Comparison of ENCODE assay signal across 25 mouse cellular contexts in the genomic region with DNA sequence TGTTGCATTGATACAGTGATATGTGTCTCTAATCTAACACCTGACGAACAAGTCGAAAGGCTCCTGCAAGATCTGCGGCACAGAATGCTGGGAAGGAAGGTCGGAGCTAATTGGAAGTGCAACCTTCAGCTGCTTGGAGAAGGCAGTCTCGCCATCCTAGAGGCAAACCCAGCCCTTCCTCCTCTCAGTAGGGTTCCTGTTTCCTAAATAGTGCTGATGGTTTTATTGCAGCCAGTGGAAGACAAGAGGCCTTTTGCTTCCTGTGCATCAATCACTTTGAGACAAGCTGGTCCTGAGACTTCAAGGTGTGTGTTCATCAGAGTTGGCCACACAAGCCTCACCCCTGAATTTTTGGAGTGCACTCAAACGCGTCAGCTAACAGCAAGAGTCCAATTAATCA.
DNase-seq lines count a peak whose midpoint lies in the region; ATAC-seq and TF ChIP-seq lines count a peak whose summit lies in the region.
"Had no signal": no experiment of that assay in that cellular context is flagged by ENCODE, and none has a peak within 500 bp of the region (broad histone marks: within the 10 kb centered on the region; RNA-seq: fewer than 3 reads in every experiment).

No protein-coding gene starts in this region.

- peak; percentile 42 for DNase-seq in kidney, postnatal 0 days (ENCODE audit: low spot score)
- DNase-seq in kidney, postnatal 36 days = no peak
- DNase-seq in mesoderm, embryonic 11.5 days (ENCODE audit: low read depth, low spot score) = peak; percentile 55
- no peak for DNase-seq in midbrain, embryonic 11.5 days (ENCODE audit: low spot score, missing footprints)
- DNase-seq in layer of hippocampus, adult 2 months (ENCODE audit: low spot score in 2 of 2) = no peak
- DNase-seq in heart, adult 11 months = no peak
- DNase-seq: adrenal gland, adult 2 months; cerebellum, adult 11-12 months; cerebellum, postnatal 14 days; forebrain, postnatal 0 days; heart, postnatal 10 days; kidney, postnatal 14 days; layer of hippocampus, postnatal 36 days; liver, embryonic 13.5 days; lung, adult 2 months; lung, postnatal 14 days; retina, postnatal 1 day had no signal

- no peak for ATAC-seq in kidney, postnatal 0 days (replicated peaks; ENCODE audit: low FRiP score, low read depth)
- 0 out of 2 replicates have a peak, but pooled peaks have one; percentile 22 for ATAC-seq in common myeloid progenitor, adult 5-6 weeks (replicated peaks; ENCODE audit: low read depth, poor library complexity, severe bottlenecking)
- ATAC-seq in hematopoietic stem cell, adult 5-6 weeks (replicated peaks in 1 of 2; ENCODE audit: insufficient read depth in 1 of 2, low FRiP score in 2 of 2, low TSS enrichment in 1 of 2, low read depth in 1 of 2, poor library complexity in 2 of 2, severe bottlenecking in 2 of 2) = peak; percentile 58 to 62
- no peak for ATAC-seq in midbrain, embryonic 11.5 days (ENCODE audit: low FRiP score)
- ATAC-seq: forebrain, postnatal 0 days; intestine, embryonic 16.5 days; midbrain, embryonic 16.5 days had no signal

- no peak overlapping the region for H3K4me2 ChIP-seq in kidney, postnatal 0 days (ENCODE audit: low read length)
- H3K4me2 ChIP-seq in midbrain, embryonic 11.5 days = no peak overlapping the region
- H3K4me2 ChIP-seq: heart, embryonic 12.5 days; hindbrain, embryonic 15.5 days; liver, embryonic 13.5 days; neural tube, embryonic 13.5 days had no signal

- no peaks in the 10 kb centered on the region for H3K36me3 ChIP-seq in kidney, postnatal 0 days (ENCODE audit: insufficient read depth, low read length)
- H3K36me3 ChIP-seq in midbrain, embryonic 11.5 days (ENCODE audit: control insufficient read depth, insufficient read depth, low read length) = no peaks in the 10 kb centered on the region
- H3K36me3 ChIP-seq: heart, embryonic 12.5 days; hindbrain, embryonic 15.5 days; liver, embryonic 13.5 days; neural tube, embryonic 13.5 days had no signal

- peaks cover 4% of the 10 kb centered on the region; the same call in 1 of the 2 replicates for H3K4me1 ChIP-seq in kidney, postnatal 0 days (replicated peaks; ENCODE audit: insufficient read depth, low read length)
- no peaks in the 10 kb centered on the region; the same call in 1 of the 2 replicates for H3K4me1 ChIP-seq in midbrain, embryonic 11.5 days (ENCODE audit: control insufficient read depth, insufficient read depth, low read length)
- H3K4me1 ChIP-seq: hindbrain, embryonic 15.5 days; liver, embryonic 13.5 days had no signal

- 23% methylated on average over 7 of the region's 7 CpGs for WGBS in kidney, postnatal 0 days
- 67% methylated on average over 7 of the region's 7 CpGs for WGBS in midbrain, embryonic 11.5 days

- no peak for TF ChIP-seq CTCF in kidney, postnatal 0 days (IDR thresholded peaks at IDR 0.05; ENCODE audit: low read depth)
- no peak for TF ChIP-seq CTCF in layer of hippocampus, adult 2 months (conservative IDR thresholded peaks at IDR 0.05)

- no peaks in the 10 kb centered on the region for H3K9me3 ChIP-seq in kidney, postnatal 0 days (replicated peaks; ENCODE audit: low read length)
- H3K9me3 ChIP-seq in midbrain, embryonic 11.5 days (ENCODE audit: control insufficient read depth, low read length) = no peaks in the 10 kb centered on the region
- H3K9me3 ChIP-seq: heart, embryonic 12.5 days; hindbrain, embryonic 15.5 days; liver, embryonic 13.5 days; neural tube, embryonic 13.5 days had no signal

- H3K4me3 ChIP-seq in kidney, postnatal 0 days (replicated peaks; ENCODE audit: low read depth, low read length) = no peak overlapping the region
- no peak overlapping the region for H3K4me3 ChIP-seq in midbrain, embryonic 11.5 days (ENCODE audit: low read depth, low read length)
- no peak overlapping the region for H3K4me3 ChIP-seq in layer of hippocampus, adult 2 months
- H3K4me3 ChIP-seq: heart, embryonic 12.5 days; hindbrain, embryonic 15.5 days; liver, embryonic 13.5 days; myocyte; neural tube, embryonic 13.5 days had no signal

- H3K27ac ChIP-seq in kidney, postnatal 0 days = no peak overlapping the region
- no peak overlapping the region for H3K27ac ChIP-seq in midbrain, embryonic 11.5 days (ENCODE audit: low read depth, low read length)
- H3K27ac ChIP-seq in layer of hippocampus, adult 2 months = no peak overlapping the region
- H3K27ac ChIP-seq: hindbrain, embryonic 15.5 days; liver, embryonic 13.5 days; neural tube, embryonic 13.5 days had no signal

- no peak overlapping the region for H3K9ac ChIP-seq in kidney, postnatal 0 days (ENCODE audit: low read depth, low read length)
- no peak overlapping the region for H3K9ac ChIP-seq in midbrain, embryonic 11.5 days (ENCODE audit: low read length)
- H3K9ac ChIP-seq: forebrain, postnatal 0 days; heart, embryonic 12.5 days; hindbrain, embryonic 15.5 days; liver, embryonic 13.5 days; neural tube, embryonic 13.5 days had no signal

- no peaks in the 10 kb centered on the region for H3K27me3 ChIP-seq in kidney, postnatal 0 days (ENCODE audit: insufficient read depth, low read length)
- H3K27me3 ChIP-seq in midbrain, embryonic 11.5 days (ENCODE audit: control insufficient read depth, insufficient read depth, low read length) = no peaks in the 10 kb centered on the region
- H3K27me3 ChIP-seq: heart, embryonic 12.5 days; hindbrain, embryonic 15.5 days; liver, embryonic 13.5 days; neural tube, embryonic 13.5 days had no signal

Comparison
In these comparisons a context has a peak if more than half of its experiments do, and no peak if none do; other contexts are left out.
1. DNase-seq: peak in kidney, postnatal 0 days (single experiment) and mesoderm, embryonic 11.5 days (single experiment); none in kidney, postnatal 36 days (0 of 2), midbrain, embryonic 11.5 days (single experiment), layer of hippocampus, adult 2 months (0 of 2) and heart, adult 11 months (single experiment).
2. ATAC-seq: peak in common myeloid progenitor, adult 5-6 weeks (single experiment) and hematopoietic stem cell, adult 5-6 weeks (2 of 2); none in kidney, postnatal 0 days (single experiment) and midbrain, embryonic 11.5 days (single experiment).